Mouse (Mus musculus) midbrain, embryonic 10.5 days (tissue): ENCODE data around the gene Stk11ip. TPM values are rescaled to one million over a fixed set of nuclear protein-coding genes. Genes with fewer than 3 reads are reported as not detected.

Source experiments
- DNase-seq: peaks from one replicate; pipeline ENCODE4 v3.0.0-alpha.2; 2017; ENCODE audit warnings: low spot score
- H3K27ac ChIP-seq: fragments of 300-500 bp; sonication (generic); replicated peaks from 2 replicates; pipeline ENCODE4 v1.5.1; 2016; ENCODE audit warnings: mild to moderate bottlenecking
- H3K27me3 ChIP-seq: fragments of 300-500 bp; sonication (generic); 2 replicates; pipeline ENCODE4 v1.6.1; 2016; ENCODE audit warnings: low read depth, mild to moderate bottlenecking; ENCODE audit not compliant: poor library complexity, severe bottlenecking
- H3K36me3 ChIP-seq: fragments of 300-500 bp; sonication (generic); 2 replicates; pipeline ENCODE4 v1.6.1; 2016; ENCODE audit warnings: mild to moderate bottlenecking, moderate library complexity
- H3K4me1 ChIP-seq: fragments of 300-500 bp; sonication (generic); 2 replicates; pipeline ENCODE4 v1.6.1; 2016
- H3K4me3 ChIP-seq: fragments of 300-500 bp; sonication (generic); 2 replicates; pipeline ENCODE4 v1.5.1; 2016; ENCODE audit warnings: mild to moderate bottlenecking, moderate library complexity
- H3K9me3 ChIP-seq: fragments of 300-500 bp; sonication (generic); replicated peaks from 2 replicates; pipeline ENCODE4 v1.6.1; 2016; ENCODE audit warnings: mild to moderate bottlenecking
- WGBS: fragments of 180-500 bp; shearing (Covaris S2); methylation state at CpG from one replicate; pipeline ENCODE4 v1.1.7; 2016; 5-methylcytosine and 5-hydroxymethylcytosine counted together
- polyA plus RNA-seq: library from polyadenylated mRNA; unstranded; fragments of >200 nt; fragmentation: Nextera tagmentation; extraction: Ambion mirVana; gene quantifications from 2 replicates; pipeline ENCODE4 v1.2.1, GENCODE M21; 2016

The Stk11ip gene
- polyA plus RNA-seq, 1 experiment from 2014 or later: 31.7 TPM

DNA sequence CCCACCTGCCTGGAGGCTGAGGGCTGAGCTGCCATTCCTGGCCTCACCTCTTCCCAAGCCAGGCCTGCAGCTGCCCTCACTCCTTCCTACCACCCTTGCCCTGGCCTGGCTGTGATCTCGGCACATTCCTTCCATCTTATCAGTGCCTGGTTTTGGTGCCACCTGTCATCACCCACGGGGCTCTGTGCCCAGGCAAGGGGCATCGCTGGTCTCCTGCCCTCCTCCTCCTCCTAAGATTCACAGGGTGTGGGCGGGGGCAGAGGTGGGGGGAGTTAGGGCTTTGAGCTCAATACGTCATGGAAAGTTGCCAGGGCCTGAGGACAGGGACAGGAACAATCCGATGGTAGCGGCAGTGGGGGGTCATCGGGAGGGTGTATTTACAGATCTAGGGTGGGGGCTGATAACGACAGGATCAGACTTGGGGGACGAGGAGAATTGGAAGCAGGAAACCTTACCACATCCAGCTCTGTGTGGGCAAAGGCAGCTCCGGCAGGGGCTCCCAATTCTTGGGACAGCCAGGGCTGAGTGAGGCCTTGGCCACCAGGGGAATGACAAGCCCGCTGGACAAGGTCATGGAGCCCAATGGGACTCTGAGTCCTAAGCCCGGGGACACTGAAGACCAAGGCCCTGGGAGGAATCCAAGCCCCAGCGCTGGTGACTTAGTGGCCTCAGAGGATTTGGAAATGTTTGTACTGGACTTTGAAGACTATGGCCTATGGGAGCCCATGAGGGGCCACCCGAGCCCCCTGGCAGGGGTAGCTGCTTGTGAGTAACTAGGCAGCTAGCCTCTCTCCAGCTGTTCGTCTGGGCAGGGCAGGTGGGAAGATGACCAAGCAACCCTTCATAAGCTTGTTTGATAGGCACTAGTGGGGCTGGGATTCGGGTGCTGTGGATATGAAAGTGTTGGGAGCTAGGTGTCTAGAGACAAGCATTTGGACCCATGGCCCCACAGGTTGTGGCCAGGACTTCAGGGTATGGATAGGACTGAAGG, 28.3 kb downstream of the Stk11ip start:
- no peak for DNase-seq
- H3K27me3 ChIP-seq: peaks cover 21% of the 10 kb centered on the region
- no peak overlapping the region for H3K27ac ChIP-seq
- peaks cover 58% of the 10 kb centered on the region for H3K36me3 ChIP-seq
- peaks cover 25% of the 10 kb centered on the region for H3K4me1 ChIP-seq
- no peaks in the 10 kb centered on the region for H3K9me3 ChIP-seq
- WGBS: 88% methylated on average over 17 of the region's 17 CpGs
- no peak overlapping the region for H3K4me3 ChIP-seq

- Histone ChIP-seq H3K27ac (no peak overlapping the region), H3K27me3 (peaks cover 19% of the 10 kb centered on the region), H3K36me3 (peaks cover 68% of the 10 kb centered on the region), H3K9me3 (no peaks in the 10 kb centered on the region), H3K4me1 (peaks cover 23% of the 10 kb centered on the region), H3K4me3 (no peak overlapping the region)
- WGBS: 93% methylated on average over 14 of the region's 15 CpGs
- DNase-seq: no peak
Measured at GRCm38 (mm10) chr1:75550586-75550985, 29.3 kb downstream of the Stk11ip start.

DNA sequence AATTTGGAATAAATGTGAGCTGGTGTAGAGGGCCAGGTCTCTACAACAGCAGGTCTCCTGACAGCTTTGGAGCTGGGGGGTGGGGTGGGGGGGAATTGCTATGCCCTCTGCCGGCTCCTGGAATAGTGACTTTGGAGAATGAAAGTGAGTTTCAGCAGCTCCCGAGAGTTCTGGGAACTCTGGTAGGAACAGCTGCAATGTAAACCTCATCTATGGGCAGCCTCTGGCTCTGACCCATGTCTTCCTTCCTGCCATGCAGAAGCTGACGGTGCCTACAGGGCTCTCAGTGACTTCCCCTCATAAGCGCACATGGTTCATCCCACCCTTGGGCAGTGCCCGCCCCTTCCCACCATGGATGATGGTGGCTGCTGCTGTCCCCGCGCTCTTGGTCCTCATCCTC, 34.4 kb downstream of the Stk11ip start:
- 94% methylated on average over 7 of the region's 7 CpGs for WGBS
- Histone ChIP-seq H3K27me3 (no peaks in the 10 kb centered on the region; the same call in 1 of the 2 replicates), H3K36me3 (peaks cover 72% of the 10 kb centered on the region), H3K27ac (no peak overlapping the region), H3K9me3 (no peaks in the 10 kb centered on the region), H3K4me1 (peaks cover 19% of the 10 kb centered on the region), H3K4me3 (no peak overlapping the region)
- no peak for DNase-seq

DNA sequence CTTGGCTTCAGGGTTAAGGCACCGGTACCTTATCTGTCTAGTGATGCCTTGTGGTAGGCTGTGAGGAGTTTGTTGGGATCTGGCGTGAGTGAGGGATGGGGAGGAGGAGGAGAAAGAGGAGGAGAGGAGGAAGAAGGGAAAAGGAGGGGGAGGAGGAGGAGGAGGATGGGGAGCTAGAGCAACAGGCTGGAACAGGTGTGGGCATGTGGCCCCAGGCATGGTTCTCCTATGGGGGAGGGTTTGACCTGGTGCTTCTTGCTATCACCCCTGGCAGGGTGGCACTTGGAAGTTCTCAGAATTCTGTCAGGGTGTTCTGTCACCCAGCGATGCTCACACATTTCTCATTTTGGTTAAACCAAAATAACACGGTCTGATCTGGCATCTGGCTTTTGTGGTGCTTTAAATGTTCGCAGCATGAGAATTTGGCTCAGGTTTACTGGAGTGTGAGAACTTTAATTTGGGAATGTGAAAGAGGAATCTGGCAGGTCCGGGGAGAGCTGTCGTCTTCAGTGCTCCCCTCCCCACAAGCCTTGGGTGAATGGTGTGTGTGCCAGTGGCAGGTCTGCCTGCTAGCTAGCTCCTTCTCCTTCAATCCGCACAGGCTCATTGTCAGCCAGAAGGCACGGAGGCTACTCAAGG, 34.9 kb downstream of the Stk11ip start:
- DNase-seq: no peak
- WGBS: 95% methylated on average over 9 of the region's 9 CpGs
- Histone ChIP-seq H3K4me3 (no peak overlapping the region), H3K27ac (no peak overlapping the region), H3K4me1 (peaks cover 19% of the 10 kb centered on the region), H3K9me3 (no peaks in the 10 kb centered on the region), H3K27me3 (no peaks in the 10 kb centered on the region; the same call in 1 of the 2 replicates), H3K36me3 (peaks cover 66% of the 10 kb centered on the region)

GRCm38 (mm10) chr1:75557041-75557440, 35.7 kb downstream of the Stk11ip start:
- DNase-seq: no peak
- Histone ChIP-seq H3K27me3 (no peaks in the 10 kb centered on the region; the same call in 1 of the 2 replicates), H3K4me3 (no peak overlapping the region), H3K4me1 (peaks cover 19% of the 10 kb centered on the region), H3K36me3 (peaks cover 58% of the 10 kb centered on the region), H3K27ac (no peak overlapping the region), H3K9me3 (no peaks in the 10 kb centered on the region)
- WGBS: 90% methylated on average over 7 of the region's 7 CpGs

- H3K27me3 ChIP-seq: no peaks in the 10 kb centered on the region; the same call in 1 of the 2 replicates
- no peak for DNase-seq
- peak overlapping the region; percentile 67 for H3K27ac ChIP-seq
- peak overlapping the region; percentile 41; the same call in 1 of the 2 replicates for H3K4me3 ChIP-seq
- H3K4me1 ChIP-seq: peaks cover 19% of the 10 kb centered on the region
- WGBS: 89% methylated on average over 18 of the region's 18 CpGs
- H3K36me3 ChIP-seq: peaks cover 43% of the 10 kb centered on the region
- H3K9me3 ChIP-seq: no peaks in the 10 kb centered on the region; the same call in 1 of the 2 replicates
Measured at GRCm38 (mm10) chr1:75558388-75559178, 37.3 kb downstream of the Stk11ip start.

- H3K4me1 ChIP-seq: peaks cover 19% of the 10 kb centered on the region
- peak overlapping the region; percentile 75 for H3K27ac ChIP-seq
- H3K4me3 ChIP-seq: peak overlapping the region; percentile 41
- peak; percentile 92 for DNase-seq
- WGBS: 11% methylated on average over 17 of the region's 17 CpGs
- H3K27me3 ChIP-seq: no peaks in the 10 kb centered on the region
- peaks cover 35% of the 10 kb centered on the region for H3K36me3 ChIP-seq
- no peaks in the 10 kb centered on the region; the same call in 1 of the 2 replicates for H3K9me3 ChIP-seq
Measured at GRCm38 (mm10) chr1:75559212-75559925, 38.0 kb downstream of the Stk11ip start.

- Histone ChIP-seq H3K4me3 (no peak overlapping the region), H3K36me3 (peaks cover 25% of the 10 kb centered on the region), H3K4me1 (peaks cover 19% of the 10 kb centered on the region), H3K27ac (peak overlapping the region; percentile 75), H3K9me3 (no peaks in the 10 kb centered on the region; the same call in 1 of the 2 replicates), H3K27me3 (no peaks in the 10 kb centered on the region)
- DNase-seq: no peak
- WGBS: 87% methylated on average over 12 of the region's 12 CpGs
Measured at GRCm38 (mm10) chr1:75560206-75560913, 39.0 kb downstream of the Stk11ip start.

DNA sequence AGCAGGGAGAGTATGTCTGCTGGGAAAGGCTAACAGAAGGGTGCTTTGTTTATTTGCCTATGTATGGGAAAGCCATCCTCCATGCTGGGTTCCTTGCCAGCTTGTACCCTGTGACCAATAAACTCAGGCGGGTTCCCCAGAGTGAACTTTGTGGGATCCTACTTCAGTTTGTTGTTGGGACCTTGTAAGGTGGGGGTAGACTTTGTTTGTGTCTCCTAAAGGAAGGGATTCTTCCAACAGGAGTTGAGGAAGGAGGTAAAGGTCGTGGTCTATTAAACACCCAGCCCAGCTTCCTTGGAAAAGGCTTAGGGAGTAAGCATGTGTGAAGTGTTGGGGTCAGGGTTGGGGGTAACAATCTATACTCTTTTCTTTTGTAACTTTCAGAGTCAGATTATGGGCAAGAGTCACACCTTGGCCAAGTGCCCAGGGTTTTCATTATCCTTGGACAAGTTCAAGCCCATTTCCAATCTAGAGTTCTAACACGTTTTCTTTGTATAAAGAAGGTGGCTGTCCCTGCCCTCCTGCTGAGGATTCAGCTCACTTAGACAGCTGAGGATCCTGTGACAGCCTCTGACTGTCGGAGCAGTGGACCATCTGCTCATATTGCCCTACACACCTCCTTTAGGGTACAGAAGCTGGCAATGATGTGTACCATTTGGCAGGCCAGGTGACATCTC, 40.0 kb downstream of the Stk11ip start:
- DNase-seq: no peak
- 58% methylated on average over 4 of the region's 4 CpGs for WGBS
- H3K27me3 ChIP-seq: no peaks in the 10 kb centered on the region

GRCm38 (mm10) chr1:75561898-75562238, 40.5 kb downstream of the Stk11ip start:
- no peak for DNase-seq
- H3K27me3 ChIP-seq: no peaks in the 10 kb centered on the region
- 78% methylated on average over 1 of the region's 1 CpGs for WGBS
- H3K9me3 ChIP-seq: no peaks in the 10 kb centered on the region; the same call in 1 of the 2 replicates
- H3K27ac ChIP-seq: no peak overlapping the region
- peaks cover 11% of the 10 kb centered on the region for H3K36me3 ChIP-seq
- no peak overlapping the region for H3K4me3 ChIP-seq
- H3K4me1 ChIP-seq: peaks cover 19% of the 10 kb centered on the region

More for the DNA sequence above, 40.0 kb downstream of the Stk11ip start:
- Histone ChIP-seq H3K9me3 (no peaks in the 10 kb centered on the region; the same call in 1 of the 2 replicates), H3K4me1 (peaks cover 19% of the 10 kb centered on the region), H3K4me3 (no peak overlapping the region), H3K36me3 (peaks cover 16% of the 10 kb centered on the region), H3K27ac (no peak overlapping the region)

DNA sequence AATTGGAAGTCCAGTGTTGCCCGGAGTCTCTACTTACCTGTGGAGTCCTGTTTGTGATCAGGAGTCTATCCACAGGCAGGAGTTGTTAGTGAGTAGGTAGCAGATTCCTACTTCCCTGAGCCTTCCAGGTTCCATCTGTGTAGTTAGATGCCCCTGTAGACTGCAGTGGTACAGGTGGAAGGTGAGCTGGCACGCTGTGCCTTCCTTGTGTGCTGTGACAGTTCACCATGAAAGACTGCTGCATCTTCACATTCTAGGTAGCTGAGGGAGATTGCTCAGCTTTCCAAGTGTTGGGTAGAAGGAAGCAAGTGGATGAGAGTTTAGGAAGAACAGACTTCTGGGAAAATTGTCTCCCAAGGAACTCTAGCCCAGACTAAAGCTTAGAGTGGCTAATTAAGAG, 42.8 kb downstream of the Stk11ip start:
- WGBS: 91% methylated on average over 2 of the region's 2 CpGs
- no peaks in the 10 kb centered on the region for H3K36me3 ChIP-seq
- no peaks in the 10 kb centered on the region; the same call in 1 of the 2 replicates for H3K9me3 ChIP-seq
- DNase-seq: no peak
- no peaks in the 10 kb centered on the region for H3K27me3 ChIP-seq
- peaks cover 13% of the 10 kb centered on the region for H3K4me1 ChIP-seq
- H3K27ac ChIP-seq: no peak overlapping the region
- no peak overlapping the region for H3K4me3 ChIP-seq
